Mouse (Mus musculus) CD4-positive naive resting alpha-beta T cell, adult 57 days (primary cell): ENCODE data around the gene Uqcc3. TPM values are rescaled to one million over a fixed set of nuclear protein-coding genes. Genes with fewer than 3 reads are reported as not detected.

Experiments used
- total RNA-seq: library from RNA; stranded (reverse); gene quantifications from one replicate; pipeline ENCODE4 v1.2.4, GENCODE M21; 2023

The Uqcc3 gene
- 36.8 TPM for total RNA-seq

GRCm38 (mm10) chr19:8880311-8881033 is at the start of gene Uqcc3:
Uqcc3 (minus strand) TSS chr19:8880923.

GRCm38 (mm10) chr19:8929224-8930088 is 48.7 kb upstream of the Uqcc3 start, which contains the start of the genes Rom1 and Eml3:
Rom1 (minus strand) TSS chr19:8929356.
Eml3 (plus strand) TSS chr19:8929552.

GRCm38 (mm10) chr19:8920073-8920736 is 39.5 kb upstream of the Uqcc3 start, which contains the start of gene B3gat3:
B3gat3 (plus strand) TSS chr19:8920374.

GRCm38 (mm10) chr19:8897865-8898495 is 17.3 kb upstream of the Uqcc3 start, which contains the start of gene Ganab:
Ganab (plus strand) TSS chr19:8898071.

GRCm38 (mm10) chr19:8892829-8893766 is 12.4 kb upstream of the Uqcc3 start, which contains the start of gene Ints5:
Ints5 (plus strand) TSS chr19:8893005.

GRCm38 (mm10) chr19:8888511-8889385 is 8.0 kb upstream of the Uqcc3 start, which contains the start of the genes 1810009A15Rik and Gm49416:
1810009A15Rik (plus strand) TSS chr19:8888853.
Gm49416 (plus strand) TSS chr19:8888926.

GRCm38 (mm10) chr19:8883616-8884015 is 2.9 kb upstream of the Uqcc3 start, which contains the start of the genes Lbhd1 and Gm49403:
Lbhd1 (plus strand) TSS chr19:8883732.
Gm49403 (plus strand) TSS chr19:8883930.

GRCm38 (mm10) chr19:8871267-8872186 is 9.2 kb downstream of the Uqcc3 start, which contains the start of gene Ubxn1:
Ubxn1 (plus strand) TSS chr19:8871496.

GRCm38 (mm10) chr19:8850402-8850901 is 30.3 kb downstream of the Uqcc3 start, which contains the start of gene Lrrn4cl:
Lrrn4cl (plus strand) TSS chr19:8850768.

GRCm38 (mm10) chr19:8839103-8839907 is 41.4 kb downstream of the Uqcc3 start, which contains the start of gene Gng3:
Gng3 (minus strand) TSS chr19:8839194.

GRCm38 (mm10) chr19:8837251-8837791 is 43.4 kb downstream of the Uqcc3 start, which contains the start of gene Bscl2:
Bscl2 (plus strand) TSS chr19:8837467.

Other genes starting within 250 kb of the Uqcc3 start
- gene Chrm1, start 217.1 kb downstream of the Uqcc3 start, total RNA-seq, result not detected
- gene Slc3a2, start 157.6 kb downstream of the Uqcc3 start, total RNA-seq, result 174 TPM
- gene Wdr74, start 145.1 kb downstream of the Uqcc3 start, total RNA-seq, result 92.0 TPM
- 7.7 TPM for gene 1700092M07Rik, start 140.2 kb downstream of the Uqcc3 start, total RNA-seq
- gene Stx5a, start 139.5 kb downstream of the Uqcc3 start, total RNA-seq, result 251 TPM
- gene Nxf1, start 123.8 kb downstream of the Uqcc3 start, total RNA-seq, result 533 TPM
- 39.0 TPM for gene Tmem223, start 109.9 kb downstream of the Uqcc3 start, total RNA-seq
- 68.8 TPM for gene Tmem179b, start 106.5 kb downstream of the Uqcc3 start, total RNA-seq
- gene Taf6l, start 94.5 kb downstream of the Uqcc3 start, total RNA-seq, result 10.7 TPM
- 62.8 TPM for gene Polr2g, start 82.3 kb downstream of the Uqcc3 start, total RNA-seq
- gene Zbtb3, start 78.4 kb downstream of the Uqcc3 start, total RNA-seq, result 0.77 TPM
- 25.7 TPM for gene Ttc9c, start 61.6 kb downstream of the Uqcc3 start, total RNA-seq
- 104 TPM for gene Hnrnpul2, start 60.9 kb downstream of the Uqcc3 start, total RNA-seq
- gene AC129217.1, start 51.1 kb downstream of the Uqcc3 start, total RNA-seq, result 8.5 TPM
- gene Bscl2, start 43.5 kb downstream of the Uqcc3 start, total RNA-seq, result 39.8 TPM
- not detected for gene Gng3, start 41.7 kb downstream of the Uqcc3 start, total RNA-seq
- gene Lrrn4cl, start 30.2 kb downstream of the Uqcc3 start, total RNA-seq, result 1.0 TPM
- gene Ubxn1, start 9.4 kb downstream of the Uqcc3 start, total RNA-seq, result 118 TPM
- gene Lbhd1, start 2.8 kb upstream of the Uqcc3 start, total RNA-seq, result 15.5 TPM
- not detected for gene Gm49403, start 3.0 kb upstream of the Uqcc3 start, total RNA-seq
- gene 1810009A15Rik, start 7.9 kb upstream of the Uqcc3 start, total RNA-seq, result 28.3 TPM
- not detected for gene Gm49416, start 8.0 kb upstream of the Uqcc3 start, total RNA-seq
- 21.0 TPM for gene Ints5, start 12.1 kb upstream of the Uqcc3 start, total RNA-seq
- gene Ganab, start 17.1 kb upstream of the Uqcc3 start, total RNA-seq, result 133 TPM
- gene B3gat3, start 39.5 kb upstream of the Uqcc3 start, total RNA-seq, result 47.9 TPM
- gene Rom1, start 48.4 kb upstream of the Uqcc3 start, total RNA-seq, result 4.2 TPM
- gene Eml3, start 48.6 kb upstream of the Uqcc3 start, total RNA-seq, result 81.1 TPM
- gene Mta2, start 61.0 kb upstream of the Uqcc3 start, total RNA-seq, result 190 TPM
- gene Tut1, start 72.9 kb upstream of the Uqcc3 start, total RNA-seq, result 37.9 TPM
- gene Eef1g, start 86.1 kb upstream of the Uqcc3 start, total RNA-seq, result 593 TPM
- gene Ahnak, start 108.4 kb upstream of the Uqcc3 start, total RNA-seq, result 73.0 TPM
- not detected for gene Scgb1a1, start 207.0 kb upstream of the Uqcc3 start, total RNA-seq